21 mouse cellular contexts compared by ENCODE assay signal in the genomic region with DNA sequence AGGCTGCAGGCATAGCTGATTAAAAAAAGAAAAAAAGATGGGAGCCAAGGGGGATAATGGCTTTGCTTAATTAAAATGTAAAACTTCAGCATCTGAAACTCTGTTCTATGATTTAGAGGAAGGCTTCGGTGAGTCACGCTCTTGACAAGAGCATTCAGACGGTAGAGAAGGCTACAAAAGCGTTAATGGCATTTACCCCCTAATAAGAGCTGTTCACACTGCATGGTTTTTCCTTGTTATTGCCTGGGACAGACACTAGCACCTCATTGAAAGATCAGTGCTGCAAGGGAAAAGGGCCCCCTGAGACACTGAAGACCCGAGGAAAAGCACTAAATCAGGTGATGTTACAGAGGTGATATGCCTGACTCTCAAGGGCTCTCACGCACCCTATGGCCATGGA.
DNase-seq lines count a peak whose midpoint lies in the region; ATAC-seq and TF ChIP-seq lines count a peak whose summit lies in the region.
"Had no signal": no experiment of that assay in that cellular context is flagged by ENCODE, and none has a peak within 500 bp of the region (broad histone marks: within the 10 kb centered on the region; RNA-seq: fewer than 3 reads in every experiment).

No protein-coding gene starts in this region.

- TF ChIP-seq CTCF in midbrain, postnatal 0 days (IDR thresholded peaks at IDR 0.05), result no peak
- TF ChIP-seq CTCF in brain, embryonic 14.5 days (IDR thresholded peaks at IDR 0.05; ENCODE audit: borderline replicate concordance, extremely low read depth, insufficient read depth, insufficient read length), result no peak

- 0 out of 2 replicates have a peak overlapping the region, but pooled peaks have one; percentile 21 for H3K27ac ChIP-seq in forebrain, embryonic 14.5 days (ENCODE audit: low read depth, low read length)
- H3K27ac ChIP-seq in forebrain, embryonic 11.5 days (ENCODE audit: low read depth, low read length), result no peak overlapping the region
- H3K27ac ChIP-seq in midbrain, embryonic 15.5 days, result no peak overlapping the region
- no peak overlapping the region for H3K27ac ChIP-seq in midbrain, postnatal 0 days (ENCODE audit: low read depth, low read length)
- no peak overlapping the region for H3K27ac ChIP-seq in neural tube, embryonic 14.5 days (ENCODE audit: low read depth, low read length)
- H3K27ac ChIP-seq: embryonic facial prominence, embryonic 15.5 days; forebrain, embryonic 10.5 days; heart, embryonic 10.5 days had no signal

- no peak overlapping the region for H3K4me3 ChIP-seq in forebrain, embryonic 14.5 days (ENCODE audit: low read depth, low read length)
- H3K4me3 ChIP-seq in forebrain, embryonic 11.5 days (ENCODE audit: low read depth, low read length), result no peak overlapping the region
- H3K4me3 ChIP-seq in midbrain, embryonic 15.5 days, result no peak overlapping the region
- no peak overlapping the region for H3K4me3 ChIP-seq in midbrain, postnatal 0 days (ENCODE audit: low read depth, low read length)
- H3K4me3 ChIP-seq in neural tube, embryonic 14.5 days (ENCODE audit: low read depth, low read length), result no peak overlapping the region
- H3K4me3 ChIP-seq: embryonic facial prominence, embryonic 15.5 days; erythroblast, embryonic 14.5 days; forebrain, embryonic 10.5 days; heart, embryonic 10.5 days had no signal

- H3K9me3 ChIP-seq in forebrain, embryonic 14.5 days (replicated peaks; ENCODE audit: control insufficient read depth, low read length), result no peaks in the 10 kb centered on the region
- no peaks in the 10 kb centered on the region for H3K9me3 ChIP-seq in forebrain, embryonic 11.5 days (ENCODE audit: control insufficient read depth, low read length)
- H3K9me3 ChIP-seq in midbrain, embryonic 15.5 days, result no peaks in the 10 kb centered on the region
- no peaks in the 10 kb centered on the region for H3K9me3 ChIP-seq in midbrain, postnatal 0 days (ENCODE audit: low read length)
- no peaks in the 10 kb centered on the region for H3K9me3 ChIP-seq in neural tube, embryonic 14.5 days (ENCODE audit: control insufficient read depth, low read length)
- H3K9me3 ChIP-seq: embryonic facial prominence, embryonic 15.5 days; forebrain, embryonic 10.5 days; heart, embryonic 10.5 days had no signal

- DNase-seq in forebrain, embryonic 14.5 days (ENCODE audit: low spot score), result peak; percentile 17
- DNase-seq in forebrain, embryonic 11.5 days (ENCODE audit: low spot score), result no peak
- DNase-seq in midbrain, postnatal 0 days (ENCODE audit: low spot score), result no peak
- DNase-seq in brain, embryonic 14.5 days (ENCODE audit: low read depth), result peak; percentile 60
- DNase-seq: adrenal gland, adult 2 months; adrenal gland, postnatal 25 days; cerebellum, adult 11 months; cerebellum, adult 8-10 months; embryo, embryonic 11 days; gastrocnemius, postnatal 10 days; heart, adult 18-20 months; heart, postnatal 10 days had no signal

- peak; percentile 32; the same call in 1 of the 2 replicates for ATAC-seq in forebrain, embryonic 14.5 days
- ATAC-seq in forebrain, embryonic 11.5 days (replicated peaks; ENCODE audit: low FRiP score), result no peak
- 0 out of 2 replicates have a peak, but pooled peaks have one; percentile 30 for ATAC-seq in midbrain, embryonic 15.5 days (replicated peaks)
- no peak for ATAC-seq in midbrain, postnatal 0 days (ENCODE audit: low FRiP score)
- ATAC-seq in neural tube, embryonic 14.5 days (ENCODE audit: low read depth), result peak; percentile 49; the same call in 1 of the 2 replicates
- ATAC-seq: intestine, embryonic 16.5 days; Patski had no signal

- H3K4me2 ChIP-seq in forebrain, embryonic 14.5 days (ENCODE audit: low read length), result no peak overlapping the region
- no peak overlapping the region for H3K4me2 ChIP-seq in forebrain, embryonic 11.5 days (ENCODE audit: low read depth, low read length, severe bottlenecking)
- H3K4me2 ChIP-seq in midbrain, embryonic 15.5 days, result no peak overlapping the region
- H3K4me2 ChIP-seq in midbrain, postnatal 0 days (ENCODE audit: low read depth, low read length, poor library complexity, severe bottlenecking), result no peak overlapping the region
- H3K4me2 ChIP-seq in neural tube, embryonic 14.5 days (ENCODE audit: low read depth, low read length), result no peak overlapping the region
- H3K4me2 ChIP-seq: embryonic facial prominence, embryonic 15.5 days had no signal

- H3K4me1 ChIP-seq in forebrain, embryonic 14.5 days (ENCODE audit: control insufficient read depth, insufficient read depth, low read length), result peaks cover 11% of the 10 kb centered on the region; the same call in 1 of the 2 replicates
- H3K4me1 ChIP-seq in forebrain, embryonic 11.5 days (replicated peaks; ENCODE audit: control insufficient read depth, insufficient read depth, low read length), result peaks cover 3% of the 10 kb centered on the region; the same call in 1 of the 2 replicates
- H3K4me1 ChIP-seq in midbrain, embryonic 15.5 days, result peaks cover 8% of the 10 kb centered on the region; the same call in 1 of the 2 replicates
- no peaks in the 10 kb centered on the region; the same call in 1 of the 2 replicates for H3K4me1 ChIP-seq in midbrain, postnatal 0 days (ENCODE audit: insufficient read depth, low read length)
- H3K4me1 ChIP-seq in neural tube, embryonic 14.5 days (ENCODE audit: control insufficient read depth, insufficient read depth, low read length), result peaks cover 9% of the 10 kb centered on the region

- H3K36me3 ChIP-seq in forebrain, embryonic 14.5 days (ENCODE audit: control insufficient read depth, insufficient read depth, low read length), result no peaks in the 10 kb centered on the region
- no peaks in the 10 kb centered on the region for H3K36me3 ChIP-seq in forebrain, embryonic 11.5 days (ENCODE audit: control insufficient read depth, insufficient read depth, low read length)
- no peaks in the 10 kb centered on the region for H3K36me3 ChIP-seq in midbrain, embryonic 15.5 days (replicated peaks)
- H3K36me3 ChIP-seq in midbrain, postnatal 0 days (ENCODE audit: insufficient read depth, low read length), result no peaks in the 10 kb centered on the region
- no peaks in the 10 kb centered on the region for H3K36me3 ChIP-seq in neural tube, embryonic 14.5 days (ENCODE audit: control insufficient read depth, insufficient read depth, low read length)
- H3K36me3 ChIP-seq: embryonic facial prominence, embryonic 15.5 days; forebrain, embryonic 10.5 days; heart, embryonic 10.5 days had no signal

- TF ChIP-seq POLR2A in brain, embryonic 14.5 days (IDR thresholded peaks at IDR 0.05; ENCODE audit: borderline replicate concordance, extremely low read depth, insufficient read depth, insufficient read length, poor library complexity, severe bottlenecking), result no peak

- H3K9ac ChIP-seq in forebrain, embryonic 14.5 days (ENCODE audit: low read length), result no peak overlapping the region
- no peak overlapping the region for H3K9ac ChIP-seq in forebrain, embryonic 11.5 days (ENCODE audit: low read length)
- no peak overlapping the region for H3K9ac ChIP-seq in midbrain, embryonic 15.5 days
- no peak overlapping the region for H3K9ac ChIP-seq in midbrain, postnatal 0 days (replicated peaks; ENCODE audit: low read length, poor library complexity, severe bottlenecking)
- H3K9ac ChIP-seq in neural tube, embryonic 14.5 days (replicated peaks; ENCODE audit: low read depth, low read length), result no peak overlapping the region
- H3K9ac ChIP-seq: embryonic facial prominence, embryonic 15.5 days had no signal

- H3K27me3 ChIP-seq in forebrain, embryonic 14.5 days (replicated peaks; ENCODE audit: control insufficient read depth, insufficient read depth, low read length), result no peaks in the 10 kb centered on the region
- H3K27me3 ChIP-seq in forebrain, embryonic 11.5 days (ENCODE audit: control insufficient read depth, insufficient read depth, low read length), result no peaks in the 10 kb centered on the region
- no peaks in the 10 kb centered on the region for H3K27me3 ChIP-seq in midbrain, embryonic 15.5 days (replicated peaks)
- H3K27me3 ChIP-seq in midbrain, postnatal 0 days (ENCODE audit: insufficient read depth, low read length), result no peaks in the 10 kb centered on the region
- H3K27me3 ChIP-seq in neural tube, embryonic 14.5 days (ENCODE audit: control insufficient read depth, insufficient read depth, low read length), result no peaks in the 10 kb centered on the region
- H3K27me3 ChIP-seq: CH12.LX; embryonic facial prominence, embryonic 15.5 days; Patski had no signal

- 17% methylated on average over 6 of the region's 6 CpGs for WGBS in forebrain, embryonic 14.5 days
- 58% methylated on average over 6 of the region's 6 CpGs for WGBS in forebrain, embryonic 11.5 days
- 30% methylated on average over 6 of the region's 6 CpGs for WGBS in midbrain, embryonic 15.5 days
- WGBS in midbrain, postnatal 0 days, result 46% methylated on average over 6 of the region's 6 CpGs
- 17% methylated on average over 6 of the region's 6 CpGs for WGBS in neural tube, embryonic 14.5 days

Comparison
In these comparisons a context has a peak if more than half of its experiments do, and no peak if none do; other contexts are left out.
1. ATAC-seq: peak in forebrain, embryonic 14.5 days (single experiment), midbrain, embryonic 15.5 days (single experiment) and neural tube, embryonic 14.5 days (single experiment); none in forebrain, embryonic 11.5 days (single experiment) and midbrain, postnatal 0 days (single experiment).
2. DNase-seq: peak in forebrain, embryonic 14.5 days (single experiment) and brain, embryonic 14.5 days (single experiment); none in forebrain, embryonic 11.5 days (single experiment) and midbrain, postnatal 0 days (single experiment).